Mouse (Mus musculus) lung, adult 2 months (tissue): ENCODE data around the gene Zfp68.

Source experiments
- CTCF ChIP-seq: fragments of 200-500 bp; IDR thresholded peaks from 2 replicates; pipeline ENCODE4 v1.5.1; 2011; ENCODE audit warnings: mild to moderate bottlenecking, low read length, control low read depth; ENCODE audit not compliant: insufficient read depth
- POLR2A ChIP-seq: fragments of 200-500 bp; IDR thresholded peaks from 2 replicates; pipeline ENCODE4 v1.6.1; 2011; ENCODE audit warnings: low read depth, mild to moderate bottlenecking, control low read depth, low read length, borderline replicate concordance; ENCODE audit errors: extremely low read depth

- TF ChIP-seq CTCF = no peak
- no peak for TF ChIP-seq POLR2A
Measured at GRCm38 (mm10) chr5:138641761-138642160, 22.2 kb upstream of the Zfp68 start.
